Mouse (Mus musculus) urinary bladder, postnatal 36 days (tissue): ENCODE measurements at regions not wholly inside any gene's neighbourhood (a gene's known extent, or its start where the extent isn't known, plus 50 kb on each side); places are given as distances from the start of the nearest gene placed in this dataset.

ENCODE experiments used
- DNase-seq, 2 experiments: peaks; one replicate each; pipeline ENCODE4 v3.0.0; 2022; ENCODE audit warnings: low spot score in 2 of 2, mixed read lengths in 1 of 2

GRCm38 (mm10) chr1:76283322-76283721 lies 737.3 kb downstream of the Slc4a3 start:
- peak in 1 of 2 experiments; percentile 6 for DNase-seq

DNA sequence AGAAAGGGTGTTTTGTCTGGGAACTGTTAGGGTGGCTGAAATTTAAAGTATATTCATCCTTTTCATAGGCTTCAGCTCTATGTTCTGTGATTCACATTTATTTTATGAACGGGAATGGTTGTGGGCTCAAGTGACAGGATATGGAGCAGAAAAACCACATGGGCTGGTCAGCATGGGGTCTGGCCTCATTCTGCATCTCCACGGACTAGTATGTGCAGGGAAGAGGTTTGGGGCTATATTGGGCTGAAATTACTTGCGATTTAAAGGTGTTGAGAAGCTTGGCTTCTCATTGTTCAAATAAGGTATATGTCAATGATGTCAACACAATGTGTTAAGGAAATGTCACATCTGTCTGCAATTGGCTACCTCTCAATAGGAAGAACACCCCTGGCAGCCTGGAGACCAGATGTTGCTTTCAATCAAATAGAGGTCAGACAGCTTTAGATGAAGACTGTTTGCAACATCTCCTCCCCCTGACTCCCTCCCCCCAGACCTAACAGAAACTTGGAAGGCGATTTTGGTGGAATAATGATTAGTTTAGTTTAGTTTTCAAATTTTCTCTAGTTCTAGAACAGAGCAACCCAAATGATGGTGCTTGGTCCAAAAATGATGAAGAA lies 777.0 kb downstream of the Slc4a3 start:
- DNase-seq: no peak

GRCm38 (mm10) chr1:76323592-76323991 lies 777.5 kb downstream of the Slc4a3 start:
- DNase-seq: no peak

GRCm38 (mm10) chr1:76336011-76336410 lies 789.9 kb downstream of the Slc4a3 start:
- DNase-seq: no peak

DNA sequence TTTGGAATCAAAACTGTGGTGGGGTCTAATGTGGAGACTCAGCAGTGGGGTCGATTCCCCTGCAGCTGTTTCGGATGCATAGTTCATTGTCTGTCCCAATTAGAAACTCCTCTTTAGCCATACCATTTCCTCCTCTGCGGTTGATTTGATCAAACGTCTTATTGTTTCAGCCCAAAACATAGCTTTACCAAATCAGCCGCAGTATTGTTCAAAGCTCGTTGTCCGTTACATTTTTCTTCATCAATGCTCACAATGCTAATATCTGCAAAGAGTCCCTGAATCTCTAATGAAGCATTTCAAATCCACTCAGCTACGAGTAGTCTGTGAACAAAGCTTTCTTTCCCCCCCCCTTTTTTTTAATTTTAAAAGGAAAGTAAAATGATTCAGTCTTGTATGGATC lies 816.0 kb downstream of the Slc4a3 start:
- no peak for DNase-seq

DNA sequence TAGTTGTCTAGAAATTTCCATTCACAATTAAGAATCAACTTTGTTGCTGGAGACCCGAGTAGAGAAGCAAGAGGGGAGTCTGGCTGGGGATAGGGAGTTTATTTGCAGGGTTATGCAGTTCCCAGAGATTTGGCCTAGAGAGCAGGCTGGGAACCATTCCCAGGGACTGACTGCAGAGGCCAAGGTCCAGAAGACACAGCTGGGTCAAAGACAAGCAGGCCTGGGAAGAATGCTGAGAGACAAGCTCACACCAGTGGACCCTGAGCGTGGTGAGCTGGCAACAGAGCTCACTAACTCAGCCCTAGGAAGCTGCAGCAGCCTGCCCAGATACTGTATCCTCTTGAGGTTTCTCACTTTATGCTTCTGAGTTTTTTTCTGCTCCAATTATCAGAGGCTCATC lies 827.9 kb downstream of the Slc4a3 start:
- DNase-seq: peak; percentile 6 to 29

DNA sequence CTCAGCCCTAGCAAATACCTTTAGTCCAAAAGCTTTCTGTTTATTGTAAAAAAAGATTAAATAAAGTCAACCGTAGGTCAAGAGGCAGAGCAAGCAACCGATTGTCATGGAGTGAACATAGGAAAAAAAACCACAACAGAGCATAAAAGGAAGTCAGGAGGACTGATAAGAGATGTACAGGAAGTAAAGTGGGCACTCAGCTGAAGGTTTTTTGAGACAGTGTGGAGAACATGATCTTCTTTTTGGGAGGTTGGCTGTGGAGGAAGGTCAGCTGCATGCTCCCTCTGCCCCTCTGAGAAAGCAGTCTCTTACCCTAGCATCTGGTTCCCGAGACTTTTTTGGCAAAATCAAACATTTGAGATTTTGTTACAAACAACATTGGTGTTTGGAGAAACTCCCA lies 832.1 kb downstream of the Slc4a3 start:
- no peak for DNase-seq

DNA sequence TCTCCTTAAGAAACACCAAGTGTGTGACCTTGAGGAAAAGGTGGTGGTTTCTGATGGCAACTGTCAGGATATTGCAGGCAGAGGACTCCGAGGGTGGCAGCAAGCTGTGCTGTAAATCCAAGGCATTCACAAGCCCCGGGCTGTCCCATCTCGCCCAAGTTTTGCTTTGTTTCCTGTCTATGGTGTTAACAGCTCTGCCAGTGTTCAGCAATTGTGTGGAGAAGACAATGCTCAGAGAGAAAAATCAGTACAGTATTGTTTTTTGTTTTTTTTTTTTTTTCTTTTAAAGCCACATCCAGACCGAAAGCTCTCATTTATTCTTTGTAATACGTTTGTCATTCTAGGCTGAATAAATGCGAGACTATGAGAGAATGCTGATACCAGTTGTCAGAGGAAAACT lies 846.5 kb downstream of the Slc4a3 start:
- DNase-seq: no peak

GRCm38 (mm10) chr1:76394038-76394437 lies 848.0 kb downstream of the Slc4a3 start:
- DNase-seq: no peak

- no peak for DNase-seq
Measured at GRCm38 (mm10) chr1:76402854-76403253, 856.8 kb downstream of the Slc4a3 start.

- DNase-seq: no peak
Measured at GRCm38 (mm10) chr1:76404003-76404402, 857.9 kb downstream of the Slc4a3 start.

GRCm38 (mm10) chr1:76410813-76411212 lies 864.7 kb downstream of the Slc4a3 start:
- DNase-seq: no peak

DNA sequence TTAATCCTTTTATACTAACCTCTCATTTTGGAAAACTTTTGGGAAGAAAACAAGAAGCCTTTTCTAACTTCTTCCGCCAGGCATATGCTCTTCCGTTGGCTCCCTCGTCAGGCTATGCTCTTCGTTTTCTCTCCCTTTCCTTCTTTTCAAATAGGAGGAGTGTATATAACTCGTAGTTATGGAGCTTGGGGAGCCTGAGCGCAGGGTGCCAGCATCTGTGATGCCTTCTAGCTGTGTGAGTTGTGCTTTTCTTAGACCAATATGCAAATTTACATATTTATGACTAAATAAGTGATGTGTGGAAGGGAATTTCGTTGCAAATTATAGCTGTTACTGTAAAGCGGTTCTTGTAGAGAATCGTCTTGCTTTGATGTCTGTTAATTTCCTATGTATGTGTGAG lies 874.5 kb downstream of the Slc4a3 start:
- no peak for DNase-seq

- no peak for DNase-seq
Measured at GRCm38 (mm10) chr1:76427439-76427838, 881.4 kb downstream of the Slc4a3 start.

- DNase-seq: no peak
Measured at GRCm38 (mm10) chr1:76430041-76430610, 884.1 kb downstream of the Slc4a3 start.

GRCm38 (mm10) chr1:76433481-76433941 lies 887.4 kb downstream of the Slc4a3 start:
- no peak for DNase-seq

- no peak for DNase-seq
Measured at GRCm38 (mm10) chr1:76450539-76451214, 904.6 kb downstream of the Slc4a3 start.

GRCm38 (mm10) chr1:76453160-76453710 lies 907.2 kb downstream of the Slc4a3 start:
- DNase-seq: no peak

- no peak for DNase-seq
Measured at GRCm38 (mm10) chr1:76466562-76466961, 920.5 kb downstream of the Slc4a3 start.

GRCm38 (mm10) chr1:76484193-76484592 lies 938.1 kb downstream of the Slc4a3 start:
- no peak for DNase-seq

- DNase-seq: no peak
Measured at GRCm38 (mm10) chr1:76487481-76487880, 941.4 kb downstream of the Slc4a3 start.

DNA sequence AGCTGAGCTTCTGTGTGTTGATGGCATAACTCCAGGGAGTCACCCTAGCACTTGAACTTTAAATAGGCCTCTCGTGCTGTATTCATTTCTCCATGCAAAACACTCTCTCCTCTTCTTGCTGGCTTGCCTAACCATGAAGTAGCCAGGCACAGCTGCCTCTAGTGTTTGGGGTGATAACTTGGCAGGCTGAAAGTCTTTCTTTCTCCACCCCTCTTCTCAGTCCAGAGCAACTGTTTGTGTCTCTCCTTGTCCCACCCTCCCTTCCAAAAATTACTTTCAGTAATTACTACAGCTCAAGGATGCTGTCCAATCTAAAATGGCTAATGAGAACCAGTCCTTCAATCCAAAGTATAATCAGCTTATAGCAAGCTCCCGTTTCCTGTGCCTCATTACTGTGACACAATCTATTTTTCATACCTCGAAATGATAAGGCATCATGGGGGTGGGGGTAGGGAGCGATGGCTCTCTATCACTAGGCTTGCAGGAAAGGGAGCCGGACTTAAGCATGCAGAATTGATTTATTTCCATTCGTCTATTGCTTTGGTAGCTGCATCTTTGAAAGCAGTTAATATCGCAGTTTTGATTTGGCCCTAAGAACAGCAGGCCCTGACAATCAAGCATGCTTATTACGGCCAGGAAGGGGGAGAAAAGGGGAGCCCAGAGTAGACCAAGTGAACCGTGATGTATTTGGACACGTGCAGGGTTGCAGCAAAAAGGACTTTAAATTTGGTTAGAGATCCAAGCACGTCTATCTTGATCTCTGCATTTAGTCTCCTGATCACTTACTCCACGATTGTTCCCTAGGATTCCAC lies 943.8 kb downstream of the Slc4a3 start:
- DNase-seq: no peak
